Mouse (Mus musculus) limb, embryonic 15.5 days (tissue): ENCODE measurements around the gene Iqgap3. TPM values are rescaled to one million over a fixed set of nuclear protein-coding genes. Genes with fewer than 3 reads are reported as not detected.

Source experiments
- ATAC-seq: fragments of 200-750 bp; cut with Nextera tagmentation; 2 replicates; pipeline ENCODE4 v1.8.0; 2017; ENCODE audit warnings: low read depth, moderate TSS enrichment; ENCODE audit not compliant: insufficient number of reproducible peaks, low FRiP score, low TSS enrichment
- H3K27ac ChIP-seq: fragments of 300-500 bp; sonication (generic); 2 replicates; pipeline ENCODE4 v1.5.1; 2015; ENCODE audit warnings: moderate library complexity, mild to moderate bottlenecking, inconsistent platforms
- H3K27me3 ChIP-seq: fragments of 300-500 bp; sonication (generic); 2 replicates; pipeline ENCODE4 v1.6.1; 2015; ENCODE audit warnings: inconsistent platforms
- H3K36me3 ChIP-seq: fragments of 300-500 bp; sonication (generic); 2 replicates; pipeline ENCODE4 v1.6.1; 2015; ENCODE audit warnings: inconsistent platforms
- H3K4me1 ChIP-seq: fragments of 300-500 bp; sonication (generic); 2 replicates; pipeline ENCODE4 v1.6.1; 2015; ENCODE audit warnings: inconsistent platforms
- H3K4me2 ChIP-seq: fragments of 300-500 bp; sonication (generic); 2 replicates; pipeline ENCODE4 v1.6.1; 2015; ENCODE audit warnings: mild to moderate bottlenecking, inconsistent platforms
- H3K4me3 ChIP-seq: fragments of 300-500 bp; sonication (generic); 2 replicates; pipeline ENCODE4 v1.5.1; 2015; ENCODE audit warnings: mild to moderate bottlenecking, inconsistent platforms
- H3K9ac ChIP-seq: fragments of 300-500 bp; sonication (generic); 2 replicates; pipeline ENCODE4 v1.6.1; 2015; ENCODE audit warnings: inconsistent platforms
- H3K9me3 ChIP-seq: fragments of 300-500 bp; sonication (generic); 2 replicates; pipeline ENCODE4 v1.6.1; 2016; ENCODE audit warnings: inconsistent platforms
- WGBS: fragments of 180-500 bp; shearing (Covaris S2); methylation state at CpG from one replicate; pipeline ENCODE4 v1.1.7; 2015; 5-methylcytosine and 5-hydroxymethylcytosine counted together
- polyA plus RNA-seq: library from polyadenylated mRNA; unstranded; fragments of >200 nt; fragmentation: Nextera tagmentation; extraction: Ambion mirVana; gene quantifications from 2 replicates; pipeline ENCODE4 v1.2.1, GENCODE M21; 2015

Gene Iqgap3
- polyA plus RNA-seq: 17.6 and 17.8 TPM in 2 replicates

- peak; percentile 80 for ATAC-seq
Measured at GRCm38 (mm10) chr3:88081345-88082223, at the start of gene Iqgap3. TSS of gene Iqgap3 (plus strand) at chr3:88081971.

GRCm38 (mm10) chr3:88033506-88033905 lies 48.3 kb upstream of the Iqgap3 start:
- Histone ChIP-seq H3K27ac (no peak overlapping the region), H3K27me3 (peaks cover 59% of the 10 kb centered on the region), H3K4me3 (no peak overlapping the region), H3K9me3 (no peaks in the 10 kb centered on the region), H3K36me3 (no peaks in the 10 kb centered on the region), H3K9ac (no peak overlapping the region), H3K4me1 (no peaks in the 10 kb centered on the region), H3K4me2 (no peak overlapping the region)
- WGBS: 50% methylated on average over 5 of the region's 5 CpGs
- ATAC-seq: no peak

More at GRCm38 (mm10) chr3:88081345-88082223, at the start of gene Iqgap3:
- H3K4me1 ChIP-seq: peaks cover 17% of the 10 kb centered on the region
- WGBS: 19% methylated on average over 33 of the region's 33 CpGs
- 0 out of 2 replicates have a peak within 1 kb of the TSS, but pooled peaks have one; percentile 18 for H3K9ac ChIP-seq
- peaks cover 6% of the 10 kb centered on the region; the same call in 1 of the 2 replicates for H3K27me3 ChIP-seq
- peak within 1 kb of the TSS; percentile 78 for H3K4me2 ChIP-seq
- peaks cover 17% of the 10 kb centered on the region for H3K36me3 ChIP-seq
- H3K4me3 ChIP-seq: peak within 1 kb of the TSS; percentile 51
- peak within 1 kb of the TSS; percentile 17; the same call in 1 of the 2 replicates for H3K27ac ChIP-seq
- H3K9me3 ChIP-seq: no peaks in the 10 kb centered on the region

- no peaks in the 10 kb centered on the region for H3K9me3 ChIP-seq
- no peaks in the 10 kb centered on the region for H3K4me1 ChIP-seq
- H3K27ac ChIP-seq: no peak overlapping the region
- 46% methylated on average over 1 of the region's 1 CpGs for WGBS
- H3K36me3 ChIP-seq: no peaks in the 10 kb centered on the region
- H3K27me3 ChIP-seq: peaks cover 52% of the 10 kb centered on the region
- H3K4me2 ChIP-seq: no peak overlapping the region
- H3K9ac ChIP-seq: no peak overlapping the region
- no peak for ATAC-seq
- no peak overlapping the region for H3K4me3 ChIP-seq
Measured at GRCm38 (mm10) chr3:88035561-88036293, 46.0 kb upstream of the Iqgap3 start.

- WGBS: 10% methylated on average over 36 of the region's 36 CpGs
- peak within 1 kb of the TSS; percentile 77 for H3K4me2 ChIP-seq
- peak; percentile 76; the same call in 1 of the 2 replicates for ATAC-seq
- no peaks in the 10 kb centered on the region; the same call in 1 of the 2 replicates for H3K36me3 ChIP-seq
- H3K4me1 ChIP-seq: peaks cover 6% of the 10 kb centered on the region
- peak within 1 kb of the TSS; percentile 59; the same call in 1 of the 2 replicates for H3K27ac ChIP-seq
- peak within 1 kb of the TSS; percentile 42; the same call in 1 of the 2 replicates for H3K9ac ChIP-seq
- H3K4me3 ChIP-seq: peak within 1 kb of the TSS; percentile 82
- peaks cover 19% of the 10 kb centered on the region for H3K27me3 ChIP-seq
- no peaks in the 10 kb centered on the region for H3K9me3 ChIP-seq
Measured at GRCm38 (mm10) chr3:88042661-88043421, 38.9 kb upstream of the Iqgap3 start, which contains the start of gene Gpatch4. TSS of gene Gpatch4 (plus strand) at chr3:88043108.

- Histone ChIP-seq H3K9me3 (no peaks in the 10 kb centered on the region), H3K9ac (no peak overlapping the region), H3K36me3 (peaks cover 44% of the 10 kb centered on the region), H3K4me3 (no peak overlapping the region), H3K27me3 (no peaks in the 10 kb centered on the region), H3K4me2 (no peak overlapping the region), H3K4me1 (no peaks in the 10 kb centered on the region), H3K27ac (no peak overlapping the region)
- no peak for ATAC-seq
- WGBS: 86% methylated on average over 3 of the region's 3 CpGs
Measured at GRCm38 (mm10) chr3:88049532-88049931, 32.2 kb upstream of the Iqgap3 start.

GRCm38 (mm10) chr3:88057030-88057429 lies 24.7 kb upstream of the Iqgap3 start:
- peak overlapping the region; percentile 86 for H3K4me3 ChIP-seq
- WGBS: 87% methylated on average over 6 of the region's 6 CpGs

GRCm38 (mm10) chr3:88057902-88058696 lies 23.7 kb upstream of the Iqgap3 start, which contains the start of gene Naxe:
TSS of gene Naxe (minus strand) at chr3:88058495.
- no peaks in the 10 kb centered on the region for H3K27me3 ChIP-seq
- under 1% methylated on average over 59 of the region's 60 CpGs for WGBS
- no peaks in the 10 kb centered on the region for H3K9me3 ChIP-seq
- peak within 1 kb of the TSS; percentile 77 for H3K27ac ChIP-seq
- peaks cover 40% of the 10 kb centered on the region for H3K36me3 ChIP-seq
- peak within 1 kb of the TSS; percentile 86 for H3K4me3 ChIP-seq
- ATAC-seq: peak; percentile 89
- H3K9ac ChIP-seq: peak within 1 kb of the TSS; percentile 76
- H3K4me1 ChIP-seq: peaks cover 18% of the 10 kb centered on the region
- peak within 1 kb of the TSS; percentile 79 for H3K4me2 ChIP-seq

More at GRCm38 (mm10) chr3:88057030-88057429, 24.7 kb upstream of the Iqgap3 start:
- Histone ChIP-seq H3K27me3 (no peaks in the 10 kb centered on the region), H3K9ac (0 out of 2 replicates have a peak overlapping the region, but pooled peaks have one; percentile 76), H3K4me2 (peak overlapping the region; percentile 79; the same call in 1 of the 2 replicates), H3K27ac (no peak overlapping the region), H3K9me3 (no peaks in the 10 kb centered on the region), H3K4me1 (peaks cover 18% of the 10 kb centered on the region), H3K36me3 (peaks cover 51% of the 10 kb centered on the region)
- no peak for ATAC-seq

GRCm38 (mm10) chr3:88068386-88068785 lies 13.4 kb upstream of the Iqgap3 start:
- ATAC-seq: no peak
- 15% methylated on average over 2 of the region's 2 CpGs for WGBS

GRCm38 (mm10) chr3:88071783-88072182 lies 10.0 kb upstream of the Iqgap3 start:
- ATAC-seq: peak; percentile 36; the same call in 1 of the 2 replicates
- no peaks in the 10 kb centered on the region for H3K9me3 ChIP-seq
- no peaks in the 10 kb centered on the region for H3K36me3 ChIP-seq
- H3K9ac ChIP-seq: no peak overlapping the region
- H3K4me2 ChIP-seq: no peak overlapping the region
- no peak overlapping the region for H3K27ac ChIP-seq
- peaks cover 11% of the 10 kb centered on the region for H3K27me3 ChIP-seq
- H3K4me1 ChIP-seq: no peaks in the 10 kb centered on the region
- H3K4me3 ChIP-seq: no peak overlapping the region
- 2% methylated on average over 5 of the region's 5 CpGs for WGBS

More at GRCm38 (mm10) chr3:88068386-88068785, 13.4 kb upstream of the Iqgap3 start:
- Histone ChIP-seq H3K27ac (no peak overlapping the region), H3K36me3 (no peaks in the 10 kb centered on the region), H3K9me3 (no peaks in the 10 kb centered on the region), H3K9ac (no peak overlapping the region), H3K4me2 (no peak overlapping the region), H3K27me3 (peaks cover 11% of the 10 kb centered on the region), H3K4me3 (no peak overlapping the region), H3K4me1 (no peaks in the 10 kb centered on the region)

- H3K4me3 ChIP-seq: no peak overlapping the region
- H3K27ac ChIP-seq: no peak overlapping the region
- H3K4me2 ChIP-seq: no peak overlapping the region
- H3K27me3 ChIP-seq: peaks cover 18% of the 10 kb centered on the region
- H3K4me1 ChIP-seq: no peaks in the 10 kb centered on the region
- no peaks in the 10 kb centered on the region for H3K36me3 ChIP-seq
- no peak overlapping the region for H3K9ac ChIP-seq
- ATAC-seq: no peak
- no peaks in the 10 kb centered on the region for H3K9me3 ChIP-seq
- WGBS: 69% methylated on average over 2 of the region's 2 CpGs
Measured at GRCm38 (mm10) chr3:88073631-88074030, 8.1 kb upstream of the Iqgap3 start.
